Mouse (Mus musculus) neural tube, embryonic 10.5 days (tissue): ENCODE results near the gene Ccdc51.
"Not testable (repeated sequence)": the region's sequence is repeated elsewhere in the genome, so short reads cannot be mapped to it uniquely, and the experiment has no call there.

ENCODE experiments used
- DNase-seq: peaks from one replicate; pipeline ENCODE4 v3.0.0-alpha.2; 2017; ENCODE audit warnings: low spot score; ENCODE audit errors: extremely low spot score

The Ccdc51 gene

DNA sequence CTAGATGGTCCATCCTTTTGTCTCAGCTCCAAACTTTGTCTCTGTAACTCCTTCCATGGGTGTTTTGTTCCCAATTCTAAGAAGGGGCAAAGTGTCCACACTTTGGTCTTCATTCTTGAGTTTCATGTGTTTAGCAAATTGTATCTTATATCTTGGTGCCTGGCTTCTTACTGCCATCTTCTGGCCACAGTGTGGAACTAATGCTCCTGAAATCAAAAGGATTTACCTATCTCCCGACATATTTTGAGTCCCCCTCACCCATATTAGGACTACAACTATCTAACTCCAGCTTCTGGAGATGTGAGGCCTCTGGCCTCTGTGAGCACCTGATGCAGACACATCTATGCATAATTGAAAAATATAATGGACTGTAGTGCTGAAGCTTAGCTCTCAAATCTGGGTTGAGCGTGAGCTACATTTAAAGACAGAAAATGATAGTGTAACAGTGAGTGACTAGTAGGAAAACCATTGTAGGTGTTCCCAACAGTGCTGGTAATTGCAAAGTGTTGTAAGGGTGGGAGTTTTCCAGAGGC is 40.3 kb downstream of the Ccdc51 start:
- no peak for DNase-seq

- DNase-seq = no peak
Measured at GRCm38 (mm10) chr9:109123266-109123665, 41.0 kb downstream of the Ccdc51 start.

- DNase-seq = no peak
Measured at GRCm38 (mm10) chr9:109124164-109124563, 41.9 kb downstream of the Ccdc51 start.

DNA sequence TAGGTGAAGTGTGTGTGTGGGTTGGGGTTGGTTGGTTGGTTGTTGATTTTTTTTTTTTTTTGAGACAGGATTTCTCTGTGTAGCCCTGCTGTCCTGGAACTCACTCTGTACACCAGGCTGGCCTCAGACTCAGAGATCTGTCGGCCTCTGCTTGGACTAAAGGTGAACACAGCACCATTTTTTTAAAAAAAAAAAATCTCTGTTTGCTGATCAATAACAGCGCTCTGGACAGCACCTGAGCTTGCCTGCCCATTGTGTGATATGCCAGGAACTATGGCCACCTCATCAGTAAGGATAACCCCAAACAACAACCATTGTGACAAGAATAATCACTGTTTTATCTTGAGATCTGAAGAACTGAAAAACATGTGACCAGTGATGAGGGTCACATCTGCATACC is 42.8 kb downstream of the Ccdc51 start:
- DNase-seq = no peak

DNA sequence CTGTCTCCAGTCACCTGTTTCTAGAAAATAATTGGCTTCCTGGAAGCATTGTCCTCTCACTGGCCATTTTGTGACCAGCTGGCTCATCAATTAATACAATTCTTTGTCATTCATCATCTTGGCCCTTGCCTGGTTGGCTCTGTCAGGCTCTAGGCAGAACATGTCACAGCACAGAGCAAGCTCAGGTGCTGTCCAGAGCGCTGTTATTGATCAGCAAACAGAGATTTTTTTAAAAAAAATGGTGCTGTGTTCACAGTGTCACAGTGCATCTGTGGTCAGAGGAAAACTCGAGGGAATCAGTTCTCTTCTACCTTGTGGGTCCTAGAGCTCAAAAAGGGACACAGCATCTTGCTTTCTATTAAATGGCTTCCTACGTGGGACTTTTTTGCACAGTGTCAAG is 43.2 kb downstream of the Ccdc51 start:
- no peak for DNase-seq

- no peak for DNase-seq
Measured at GRCm38 (mm10) chr9:109127076-109127475, 44.8 kb downstream of the Ccdc51 start.

GRCm38 (mm10) chr9:109128211-109128610 is 45.9 kb downstream of the Ccdc51 start:
- DNase-seq = no peak

DNA sequence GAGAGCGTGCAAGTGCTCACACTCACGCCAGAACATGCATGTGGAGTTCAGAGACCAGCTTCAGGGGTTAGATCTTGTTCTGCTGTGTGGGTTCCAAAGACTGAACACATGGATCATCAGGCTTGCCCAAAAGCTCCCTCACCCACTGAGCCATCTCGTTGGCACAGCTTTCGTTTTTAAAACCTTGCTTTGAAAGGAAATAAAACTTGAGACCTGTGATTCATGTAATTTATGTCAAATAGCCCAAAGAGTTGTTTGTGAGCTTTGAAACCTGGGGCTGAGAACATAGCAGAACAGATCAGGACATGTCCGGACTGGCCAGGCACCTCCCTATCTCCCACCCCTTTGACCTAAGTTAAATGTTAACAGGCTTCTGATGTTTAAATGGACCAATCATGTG is 47.8 kb downstream of the Ccdc51 start:
- no peak for DNase-seq

GRCm38 (mm10) chr9:109140414-109140813 is 58.1 kb downstream of the Ccdc51 start:
- DNase-seq = not testable (repeated sequence)
